Mouse (Mus musculus) testis, adult 2 months (tissue): Measurements from ENCODE around the gene Pmf1. TPM values are rescaled to one million over a fixed set of nuclear protein-coding genes. Genes with fewer than 3 reads are reported as not detected.

Source experiments
- H3K27ac ChIP-seq: fragments of 200-500 bp; 2 replicates; pipeline ENCODE4 v1.5.1; 2012; ENCODE audit warnings: low read depth, low read length; ENCODE audit not compliant: control insufficient read depth, insufficient read depth
- H3K27me3 ChIP-seq: fragments of 200-500 bp; 2 replicates; pipeline ENCODE4 v1.6.1; 2012; ENCODE audit warnings: mild to moderate bottlenecking, low read length, moderate library complexity; ENCODE audit not compliant: control insufficient read depth, insufficient read depth
- H3K36me3 ChIP-seq: fragments of 200-500 bp; 2 replicates; pipeline ENCODE4 v1.6.1; 2012; ENCODE audit warnings: mild to moderate bottlenecking, low read length; ENCODE audit not compliant: control insufficient read depth, insufficient read depth
- H3K4me1 ChIP-seq: fragments of 200-500 bp; 2 replicates; pipeline ENCODE4 v1.6.1; 2012; ENCODE audit warnings: low read length; ENCODE audit not compliant: control insufficient read depth, insufficient read depth
- H3K4me3 ChIP-seq: fragments of 200-500 bp; 2 replicates; pipeline ENCODE4 v1.5.1; 2012; ENCODE audit warnings: low read depth, mild to moderate bottlenecking, low read length, moderate library complexity, mixed read lengths; ENCODE audit not compliant: control insufficient read depth
- CTCF ChIP-seq: fragments of 200-500 bp; IDR thresholded peaks from 2 replicates; pipeline ENCODE4 v1.5.1; 2012; ENCODE audit warnings: low read depth, mild to moderate bottlenecking, inconsistent platforms, low read length, moderate library complexity; ENCODE audit not compliant: control insufficient read depth, insufficient read depth, insufficient replicate concordance
- POLR2A ChIP-seq: fragments of 200-500 bp; IDR thresholded peaks from 2 replicates; pipeline ENCODE4 v1.6.1; 2012; ENCODE audit warnings: low read depth, mild to moderate bottlenecking, inconsistent platforms, low read length, moderate library complexity; ENCODE audit not compliant: control insufficient read depth
- polyA plus RNA-seq: library from polyadenylated mRNA; depleted of rRNA; stranded (reverse); fragments of >200 nt; gene quantifications from 2 replicates; pipeline ENCODE4 v1.2.3, GENCODE M21; 2012

Gene Pmf1
- polyA plus RNA-seq, 1 experiment = 27.9 TPM

DNA sequence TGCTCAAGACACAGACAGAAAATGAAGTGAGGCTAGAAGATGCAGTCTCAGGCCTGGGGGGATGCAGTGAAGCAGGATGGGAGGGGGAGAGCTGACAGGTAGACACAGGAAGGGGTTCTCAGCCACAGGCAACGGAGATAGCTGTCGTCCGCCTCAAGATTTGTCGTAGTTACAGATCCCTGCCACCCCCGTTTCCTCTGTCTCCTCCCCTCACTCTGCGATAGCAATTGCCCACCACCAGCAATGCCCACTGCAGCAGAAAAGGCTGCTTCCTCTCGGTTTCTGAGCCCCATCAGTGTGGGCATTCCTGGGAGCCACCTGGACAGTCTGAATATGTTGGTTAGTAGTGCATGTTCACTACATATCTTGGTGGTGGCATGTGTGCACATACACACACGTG lies 43.2 kb upstream of the Pmf1 start:
- H3K27me3 ChIP-seq = no peaks in the 10 kb centered on the region
- no peak overlapping the region for H3K27ac ChIP-seq
- no peaks in the 10 kb centered on the region for H3K36me3 ChIP-seq
- no peak overlapping the region for H3K4me3 ChIP-seq
- H3K4me1 ChIP-seq = peaks cover 5% of the 10 kb centered on the region
- TF ChIP-seq POLR2A (no peak), CTCF (no peak)

DNA sequence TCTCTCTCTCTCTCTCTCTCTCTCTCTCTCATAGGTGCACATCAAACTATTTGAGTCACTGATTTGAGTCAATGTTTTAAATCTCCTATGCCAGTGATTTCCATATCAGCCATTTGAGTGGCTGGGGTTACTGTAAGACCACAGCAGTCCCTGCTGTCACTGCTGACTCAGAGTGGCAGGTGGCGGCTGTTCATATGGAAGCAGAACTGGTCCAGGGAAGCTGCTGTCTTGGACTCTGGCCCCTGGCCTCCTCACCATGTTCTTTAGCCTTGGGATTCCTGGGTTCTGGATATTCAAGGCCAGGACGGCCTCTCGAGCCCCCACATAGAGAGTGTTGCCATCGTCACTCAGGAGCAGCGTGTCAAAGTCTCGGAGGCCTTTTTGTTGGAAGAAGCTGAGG lies 42.6 kb upstream of the Pmf1 start:
- Histone ChIP-seq H3K4me1 (peaks cover 4% of the 10 kb centered on the region), H3K27ac (no peak overlapping the region), H3K4me3 (no peak overlapping the region), H3K36me3 (no peaks in the 10 kb centered on the region), H3K27me3 (no peaks in the 10 kb centered on the region)
- no peak for TF ChIP-seq CTCF
- TF ChIP-seq POLR2A = no peak

DNA sequence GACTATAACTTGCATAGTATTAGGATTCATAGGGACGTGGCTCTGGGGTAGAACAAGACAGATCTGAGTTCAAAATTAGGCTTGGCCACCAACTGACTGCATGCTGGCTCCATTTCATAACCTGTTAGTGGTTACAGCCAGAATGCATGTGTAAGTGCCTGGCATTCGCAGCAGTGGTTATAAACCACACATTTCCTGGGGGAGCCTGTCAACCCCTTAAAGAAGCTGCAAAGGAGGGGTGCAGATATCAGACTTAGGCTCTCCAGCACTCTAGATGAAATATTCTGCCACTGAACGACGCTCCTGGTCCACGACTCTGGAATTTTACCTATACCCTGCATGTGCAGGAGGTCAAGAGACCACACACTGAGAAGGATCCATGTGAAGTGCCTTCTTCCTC lies 42.1 kb upstream of the Pmf1 start:
- Histone ChIP-seq H3K4me1 (peaks cover 4% of the 10 kb centered on the region), H3K27me3 (no peaks in the 10 kb centered on the region), H3K27ac (no peak overlapping the region), H3K4me3 (no peak overlapping the region), H3K36me3 (no peaks in the 10 kb centered on the region)
- no peak for TF ChIP-seq POLR2A
- TF ChIP-seq CTCF = no peak

DNA sequence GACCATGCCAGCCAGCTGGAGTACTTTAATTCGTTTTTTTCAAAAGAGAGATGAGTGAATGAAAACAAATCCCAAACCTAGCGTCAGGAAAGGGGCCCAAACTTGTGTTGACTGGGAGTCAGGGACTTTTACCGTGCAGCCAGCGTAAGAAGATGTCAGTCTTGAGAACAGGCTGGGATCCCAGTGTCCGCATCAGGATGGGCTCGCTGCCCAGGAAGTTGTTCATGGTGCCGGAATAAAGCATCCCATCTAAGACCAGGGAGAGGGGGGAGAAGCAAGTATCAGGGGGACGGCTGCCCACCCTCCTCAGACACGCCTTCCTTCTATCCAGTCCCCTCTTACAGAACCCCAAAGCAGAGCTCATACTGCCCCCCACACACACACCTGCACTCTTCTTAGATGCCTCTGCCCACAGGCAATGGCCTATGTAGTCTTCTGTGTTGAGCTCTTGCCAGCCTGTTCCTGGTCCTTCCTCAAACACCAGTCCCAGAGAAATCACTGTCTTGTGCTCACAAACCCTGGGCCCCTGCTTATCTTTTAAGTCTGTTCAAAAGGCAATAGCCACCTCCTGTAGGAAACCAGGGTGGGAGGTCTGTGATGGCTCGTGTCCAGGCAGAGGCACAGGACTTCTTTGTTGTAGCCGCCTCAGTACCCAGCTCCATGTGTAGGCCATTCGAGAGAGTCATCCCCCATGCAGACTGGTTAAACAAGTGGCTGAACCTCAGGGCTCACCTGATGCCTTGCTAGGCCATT lies 40.4 kb upstream of the Pmf1 start:
- H3K27ac ChIP-seq = no peak overlapping the region
- no peaks in the 10 kb centered on the region for H3K27me3 ChIP-seq
- no peak overlapping the region for H3K4me3 ChIP-seq
- no peak for TF ChIP-seq CTCF
- TF ChIP-seq POLR2A = no peak
- peaks cover 4% of the 10 kb centered on the region for H3K4me1 ChIP-seq
- no peaks in the 10 kb centered on the region for H3K36me3 ChIP-seq

DNA sequence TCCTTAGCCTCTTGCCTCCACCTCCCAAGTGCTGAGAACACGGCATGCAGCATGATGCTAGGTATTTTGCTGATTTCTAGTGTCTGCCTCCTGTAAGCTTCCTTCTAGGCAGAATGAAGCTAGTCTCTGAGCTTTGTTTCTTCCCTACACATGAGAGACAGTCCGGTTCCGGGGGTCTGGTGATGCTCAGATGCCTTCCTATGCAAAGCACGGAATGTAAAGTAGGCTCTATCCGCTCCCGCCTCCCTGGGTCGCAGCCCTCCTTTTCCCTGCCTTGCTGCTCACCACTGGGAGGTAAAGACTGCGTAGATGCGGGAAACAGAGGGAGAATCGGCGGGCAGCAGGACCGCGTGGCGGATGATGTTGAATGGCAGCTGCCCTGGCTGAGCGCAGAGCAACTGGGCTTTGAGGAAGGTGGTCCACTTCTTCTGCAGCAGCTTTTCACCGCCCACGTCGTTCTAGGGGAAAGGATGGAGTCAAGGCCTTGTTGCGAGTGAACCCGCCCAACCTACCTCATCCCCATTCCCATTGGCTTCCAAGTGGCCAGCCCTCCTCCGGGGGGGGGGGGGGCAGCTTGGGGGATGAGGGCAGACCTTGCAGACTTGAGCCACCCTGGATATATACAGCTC lies 39.4 kb upstream of the Pmf1 start:
- Histone ChIP-seq H3K27me3 (no peaks in the 10 kb centered on the region), H3K4me3 (no peak overlapping the region), H3K27ac (peak overlapping the region; percentile 29; the same call in 1 of the 2 replicates), H3K36me3 (no peaks in the 10 kb centered on the region), H3K4me1 (peaks cover 2% of the 10 kb centered on the region; the same call in 1 of the 2 replicates)
- TF ChIP-seq CTCF (no peak), POLR2A (no peak)

DNA sequence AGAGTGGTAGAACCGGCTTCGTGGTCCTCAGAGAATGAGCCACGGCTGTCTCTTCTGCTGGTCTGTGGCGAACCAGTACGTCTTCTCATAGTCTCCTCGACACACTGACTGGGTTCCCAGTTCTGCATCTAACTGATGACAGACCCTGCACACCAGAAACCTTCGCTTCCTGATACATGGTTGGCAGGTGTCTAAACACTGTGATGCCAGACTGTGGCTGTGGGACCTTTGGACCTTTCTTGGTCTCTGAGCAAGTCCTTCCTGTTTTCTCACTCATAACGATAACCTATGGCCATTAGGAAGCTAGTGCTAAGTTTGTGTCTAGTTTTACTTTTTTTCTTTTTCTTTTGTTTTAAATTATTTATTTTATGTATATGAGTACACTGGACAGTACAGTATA lies 38.3 kb upstream of the Pmf1 start:
- Histone ChIP-seq H3K4me1 (peaks cover 2% of the 10 kb centered on the region; the same call in 1 of the 2 replicates), H3K27ac (no peak overlapping the region), H3K36me3 (no peaks in the 10 kb centered on the region), H3K4me3 (no peak overlapping the region), H3K27me3 (no peaks in the 10 kb centered on the region)
- TF ChIP-seq POLR2A (no peak), CTCF (no peak)

DNA sequence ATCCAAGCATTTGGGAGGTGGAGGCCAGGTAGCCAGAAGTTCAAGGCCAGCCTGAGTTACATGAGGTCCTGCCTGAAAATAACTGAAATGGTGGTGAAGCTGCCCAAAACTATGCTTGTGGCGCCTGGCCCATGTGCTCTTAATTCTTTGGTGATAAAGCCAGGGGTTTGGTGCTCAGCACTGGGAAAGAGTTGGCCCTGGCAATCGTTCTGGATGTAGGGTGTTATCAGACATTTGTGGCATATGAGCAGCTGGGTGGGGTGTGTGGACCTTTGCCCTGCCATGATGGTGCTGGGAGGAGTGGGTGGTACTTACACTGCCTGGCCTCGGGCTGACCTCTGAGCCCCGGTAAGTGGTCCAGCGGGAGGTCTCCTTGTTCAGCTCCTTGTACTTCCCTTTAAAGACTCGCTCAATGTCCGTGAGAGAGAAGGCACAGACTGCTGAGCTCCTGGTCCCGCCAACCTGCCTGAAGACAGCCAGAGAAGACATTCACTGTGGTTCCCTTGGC lies 37.6 kb upstream of the Pmf1 start:
- TF ChIP-seq CTCF (no peak), POLR2A (no peak)
- Histone ChIP-seq H3K27ac (no peak overlapping the region), H3K4me3 (no peak overlapping the region), H3K36me3 (no peaks in the 10 kb centered on the region), H3K27me3 (no peaks in the 10 kb centered on the region), H3K4me1 (peaks cover 2% of the 10 kb centered on the region; the same call in 1 of the 2 replicates)

DNA sequence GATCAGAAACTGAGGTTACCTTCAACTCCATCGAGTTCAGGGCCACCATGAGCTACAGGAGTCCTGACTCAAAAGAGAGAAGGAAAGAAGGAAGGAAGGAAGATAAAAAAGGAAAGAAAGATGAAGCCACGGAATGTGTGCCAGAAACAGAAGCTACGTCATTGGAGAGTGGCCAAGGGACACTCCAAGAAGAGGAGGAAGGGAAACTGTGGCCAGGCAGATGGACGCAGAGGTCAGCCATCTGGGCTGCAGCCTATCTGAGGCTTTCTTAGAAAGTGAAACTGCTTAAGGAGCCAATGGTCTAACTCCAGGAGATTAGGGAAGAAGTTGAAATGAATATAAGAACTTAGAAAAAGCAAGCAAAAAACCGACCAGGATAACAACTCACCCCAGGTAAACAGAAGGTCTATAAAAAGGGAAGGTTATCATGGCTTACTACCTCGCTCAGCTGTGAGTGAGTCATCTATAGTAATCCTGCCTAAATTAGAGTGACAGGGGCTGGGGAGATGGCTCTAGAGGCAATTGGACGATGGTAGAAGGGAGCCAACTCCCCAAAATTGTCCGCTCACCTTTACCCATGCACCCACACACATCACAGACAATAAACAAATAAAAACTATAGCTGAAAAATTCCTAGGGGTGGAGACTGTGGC lies 36.5 kb upstream of the Pmf1 start:
- H3K36me3 ChIP-seq = no peaks in the 10 kb centered on the region
- H3K27ac ChIP-seq = no peak overlapping the region
- no peak overlapping the region for H3K4me3 ChIP-seq
- no peaks in the 10 kb centered on the region for H3K27me3 ChIP-seq
- TF ChIP-seq POLR2A (no peak), CTCF (no peak)
- H3K4me1 ChIP-seq = peaks cover 2% of the 10 kb centered on the region; the same call in 1 of the 2 replicates
